Mouse (Mus musculus): ENCODE measurements around the gene Mlf2.

GRCm38 (mm10) chr6:124934670-124935069 is 3.5 kb downstream of the Mlf2 start:
- TF ChIP-seq CTCF (IDR thresholded peaks at IDR 0.05; ENCODE audit: low read depth) (no peak), EP300 (IDR thresholded peaks at IDR 0.05; ENCODE audit: low read depth) (no peak)
